Mouse (Mus musculus) heart, postnatal 0 days (tissue): ENCODE data around the gene Megf11.

ENCODE experiments used
- CTCF ChIP-seq: IDR thresholded peaks from 2 replicates; pipeline ENCODE4 v1.5.1; 2016; ENCODE audit warnings: antibody characterized with exemption, control low read depth, low read depth
- EP300 ChIP-seq: IDR thresholded peaks from 2 replicates; pipeline ENCODE4 v1.6.1; 2016; ENCODE audit warnings: antibody characterized with exemption, low read depth

DNA sequence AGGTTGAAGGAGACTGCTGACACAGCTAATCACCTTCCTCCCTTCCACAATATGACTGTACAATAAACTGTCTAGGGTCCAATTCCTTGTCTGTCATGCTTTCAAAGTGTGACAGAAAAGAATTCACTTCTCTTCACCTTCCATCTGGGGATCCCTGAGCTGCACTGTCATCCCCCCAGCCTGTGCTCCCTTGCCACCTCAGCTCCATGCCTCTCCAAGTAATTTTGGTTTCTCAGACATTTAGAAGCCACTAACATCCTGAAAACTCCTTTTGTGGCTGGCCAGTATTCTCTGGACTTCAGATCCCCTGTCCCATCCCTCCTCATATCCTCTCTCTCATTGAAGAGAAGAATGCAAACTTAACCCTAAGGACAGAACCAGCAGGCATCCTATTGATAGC lies 317.0 kb downstream of the Megf11 start:
- TF ChIP-seq CTCF (no peak), EP300 (no peak)
